Mouse (Mus musculus): Measurements from ENCODE around the gene Ddb1. TPM values are rescaled to one million over a fixed set of nuclear protein-coding genes. Genes with fewer than 3 reads are reported as not detected.

Gene Ddb1
- polyA plus RNA-seq, 1 experiment from 2014 or later: 255 TPM

DNA sequence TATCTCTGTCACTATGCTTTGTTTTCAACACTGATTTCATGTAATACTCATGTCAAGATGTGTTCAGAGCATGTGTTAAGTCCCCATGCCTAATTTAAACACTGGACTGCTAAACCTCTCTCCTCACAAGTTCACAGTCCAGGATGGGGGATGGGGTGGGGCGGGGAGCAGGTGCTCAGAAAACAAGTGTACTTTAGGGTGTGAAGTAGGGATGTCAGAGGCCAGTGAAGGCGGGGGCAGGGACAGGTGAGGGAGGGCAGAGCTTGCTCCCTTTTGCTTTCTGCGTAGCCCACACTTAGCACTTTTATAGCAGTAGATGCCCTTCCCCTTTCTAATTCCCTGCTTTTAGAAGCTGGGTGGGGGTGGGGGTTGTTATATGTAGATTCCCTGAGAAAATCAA is 60.0 kb downstream of the Ddb1 start:
- no peak for ATAC-seq (ENCODE audit: extremely low read depth, insufficient number of reproducible peaks, low FRiP score, low TSS enrichment)

DNA sequence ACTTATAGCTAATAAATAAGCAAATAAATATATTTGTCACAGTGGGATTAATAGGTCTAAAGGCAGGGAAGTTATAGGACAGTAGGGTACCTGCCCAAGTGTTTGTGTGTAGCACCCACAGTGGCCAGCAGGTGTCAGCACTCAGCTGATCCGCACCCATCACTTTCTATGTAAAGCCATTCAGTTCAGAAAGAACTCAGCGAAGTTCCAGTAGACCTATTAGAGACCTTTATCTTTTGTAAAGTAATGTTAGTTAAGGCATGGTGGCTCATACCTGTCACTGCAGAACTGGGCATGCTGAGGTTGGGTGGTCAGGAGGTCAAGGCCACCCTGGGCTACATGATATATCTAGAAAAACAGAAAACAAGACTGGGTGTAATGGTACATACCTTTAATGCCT is 60.4 kb downstream of the Ddb1 start:
- Histone ChIP-seq H3K27me3 (replicated peaks) (peaks cover 1% of the 10 kb centered on the region; the same call in 1 of the 2 replicates), H3K4me1 (no peaks in the 10 kb centered on the region), H3K36me3 (no peaks in the 10 kb centered on the region), H3K4me2 (no peak overlapping the region), H3K9me3 (no peaks in the 10 kb centered on the region), H3K27ac (replicated peaks) (no peak overlapping the region), H3K4me3 (no peak overlapping the region), H3K9ac (no peak overlapping the region)
- no peak for ATAC-seq (ENCODE audit: extremely low read depth, insufficient number of reproducible peaks, low FRiP score, low TSS enrichment)
- WGBS: 10% methylated on average over 2 of the region's 2 CpGs

More for the DNA sequence above, 60.0 kb downstream of the Ddb1 start:
- Histone ChIP-seq H3K4me1 (no peaks in the 10 kb centered on the region), H3K9me3 (no peaks in the 10 kb centered on the region), H3K36me3 (no peaks in the 10 kb centered on the region), H3K4me2 (no peak overlapping the region), H3K4me3 (no peak overlapping the region), H3K9ac (no peak overlapping the region), H3K27ac (replicated peaks) (no peak overlapping the region), H3K27me3 (replicated peaks) (no peaks in the 10 kb centered on the region; the same call in 1 of the 2 replicates)
- 64% methylated on average over 3 of the region's 3 CpGs for WGBS

DNA sequence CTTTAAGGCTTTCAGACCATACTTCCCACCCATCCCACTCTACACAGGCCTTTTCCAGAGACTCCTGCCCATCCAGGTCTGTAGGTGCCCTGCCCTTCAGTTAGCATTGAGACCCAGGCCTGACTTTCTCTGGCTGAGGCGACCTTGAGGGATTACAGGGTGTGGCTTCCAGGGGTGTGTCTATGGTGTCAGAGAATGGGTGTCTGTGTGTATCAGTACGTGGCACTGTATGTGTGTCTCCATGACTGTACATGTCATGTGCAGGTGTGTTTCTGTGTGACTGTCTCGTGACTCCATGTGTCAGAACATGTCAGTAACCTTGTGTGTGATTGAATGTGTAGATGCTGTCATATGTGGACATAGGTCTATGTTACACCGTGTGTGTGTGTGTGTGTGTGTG is 66.2 kb downstream of the Ddb1 start:
- no peak for ATAC-seq (ENCODE audit: extremely low read depth, insufficient number of reproducible peaks, low FRiP score, low TSS enrichment)
- 76% methylated on average over 4 of the region's 4 CpGs for WGBS
- H3K36me3 ChIP-seq: no peaks in the 10 kb centered on the region
- H3K27ac ChIP-seq (replicated peaks): no peak overlapping the region
- H3K4me3 ChIP-seq: no peak overlapping the region
- no peak overlapping the region for H3K4me2 ChIP-seq
- H3K27me3 ChIP-seq (replicated peaks): peaks cover 7% of the 10 kb centered on the region; the same call in 1 of the 2 replicates
- H3K9me3 ChIP-seq: no peaks in the 10 kb centered on the region
- no peak overlapping the region for H3K9ac ChIP-seq
- no peaks in the 10 kb centered on the region for H3K4me1 ChIP-seq

DNA sequence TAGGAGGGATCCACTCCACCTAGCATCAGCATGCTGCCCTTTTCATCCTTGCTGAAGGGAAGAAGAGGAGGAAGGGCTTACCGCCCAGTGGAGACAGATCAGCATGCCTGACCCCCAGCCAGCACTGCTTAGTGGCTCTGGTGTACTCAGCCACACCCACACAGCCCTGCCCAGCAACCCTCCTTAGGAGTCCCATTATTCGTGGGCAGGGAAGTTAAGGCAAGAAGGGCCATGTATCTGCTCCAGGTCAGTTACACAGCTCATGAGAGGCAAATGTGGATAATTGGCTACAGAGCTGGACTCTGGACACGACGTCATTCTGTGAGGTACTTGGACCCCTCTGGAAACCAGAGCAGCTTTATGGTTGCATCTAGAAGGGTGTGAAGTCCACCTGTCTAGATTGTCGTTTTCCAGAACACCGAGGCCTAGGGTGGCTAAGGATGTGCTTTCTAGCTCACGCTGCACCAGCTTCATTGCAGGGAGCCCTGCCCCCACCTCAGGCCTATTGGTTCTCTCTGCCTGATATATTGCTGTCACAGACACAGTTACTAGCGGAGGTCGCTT is 66.8 kb downstream of the Ddb1 start:
- Histone ChIP-seq H3K27me3 (replicated peaks) (peaks cover 7% of the 10 kb centered on the region; the same call in 1 of the 2 replicates), H3K9ac (no peak overlapping the region), H3K4me1 (no peaks in the 10 kb centered on the region), H3K9me3 (no peaks in the 10 kb centered on the region), H3K4me3 (no peak overlapping the region), H3K4me2 (no peak overlapping the region), H3K27ac (replicated peaks) (no peak overlapping the region), H3K36me3 (no peaks in the 10 kb centered on the region)
- no peak for ATAC-seq (ENCODE audit: extremely low read depth, insufficient number of reproducible peaks, low FRiP score, low TSS enrichment)
- 70% methylated on average over 9 of the region's 9 CpGs for WGBS

DNA sequence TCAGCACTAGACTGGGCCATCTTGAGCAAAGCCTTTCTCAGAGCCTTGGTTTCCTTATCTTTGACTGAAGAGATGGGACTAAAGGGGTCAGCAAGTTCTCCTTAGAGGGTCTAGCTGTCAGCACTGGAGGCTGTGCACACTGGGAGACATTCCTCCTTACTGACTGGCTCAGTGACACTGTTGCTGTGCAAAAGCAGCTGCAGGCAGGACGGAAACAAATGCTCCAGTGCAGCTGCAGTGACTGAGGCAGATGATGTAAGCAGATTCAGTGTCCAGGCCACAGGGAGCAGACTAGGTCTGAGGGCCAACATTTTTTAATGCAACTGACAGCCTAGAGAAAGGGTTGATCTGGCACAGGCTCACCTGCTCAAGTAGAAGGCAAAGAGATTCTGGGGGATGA is 68.1 kb downstream of the Ddb1 start:
- peaks cover 7% of the 10 kb centered on the region; the same call in 1 of the 2 replicates for H3K27me3 ChIP-seq (replicated peaks)
- no peak overlapping the region for H3K9ac ChIP-seq
- no peak overlapping the region for H3K4me2 ChIP-seq
- H3K27ac ChIP-seq (replicated peaks): no peak overlapping the region
- no peaks in the 10 kb centered on the region for H3K36me3 ChIP-seq
- no peak for ATAC-seq (ENCODE audit: extremely low read depth, insufficient number of reproducible peaks, low FRiP score, low TSS enrichment)
- no peaks in the 10 kb centered on the region; the same call in 1 of the 2 replicates for H3K4me1 ChIP-seq
- no peak overlapping the region for H3K4me3 ChIP-seq
- no peaks in the 10 kb centered on the region for H3K9me3 ChIP-seq
- 31% methylated on average over 1 of the region's 1 CpGs for WGBS

DNA sequence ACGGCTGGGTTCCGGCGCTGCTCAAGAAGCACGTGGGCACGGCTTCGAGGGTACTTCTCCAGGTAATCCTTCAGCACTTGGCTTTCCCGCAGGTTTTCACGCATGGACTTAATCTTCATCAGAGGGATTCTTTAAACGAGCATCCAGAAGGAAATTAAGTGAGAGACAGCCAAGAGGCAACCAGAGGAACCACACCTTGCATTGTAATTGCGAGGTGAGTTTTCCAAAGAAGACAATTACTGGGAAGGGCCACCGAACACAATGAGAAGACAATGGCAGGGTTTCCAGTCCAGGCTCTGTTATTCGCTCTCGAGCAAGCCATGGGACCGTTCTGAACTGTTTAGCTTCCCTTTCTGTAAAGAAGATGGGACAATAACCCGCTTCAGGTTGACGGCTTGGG is 71.5 kb downstream of the Ddb1 start:
- Histone ChIP-seq H3K4me3 (no peak overlapping the region), H3K27me3 (replicated peaks) (peaks cover 9% of the 10 kb centered on the region; the same call in 1 of the 2 replicates), H3K4me1 (peaks cover 4% of the 10 kb centered on the region), H3K9me3 (no peaks in the 10 kb centered on the region), H3K4me2 (no peak overlapping the region), H3K36me3 (no peaks in the 10 kb centered on the region), H3K27ac (replicated peaks) (no peak overlapping the region), H3K9ac (no peak overlapping the region)
- no peak for ATAC-seq (ENCODE audit: extremely low read depth, insufficient number of reproducible peaks, low FRiP score, low TSS enrichment)
- 81% methylated on average over 16 of the region's 16 CpGs for WGBS

DNA sequence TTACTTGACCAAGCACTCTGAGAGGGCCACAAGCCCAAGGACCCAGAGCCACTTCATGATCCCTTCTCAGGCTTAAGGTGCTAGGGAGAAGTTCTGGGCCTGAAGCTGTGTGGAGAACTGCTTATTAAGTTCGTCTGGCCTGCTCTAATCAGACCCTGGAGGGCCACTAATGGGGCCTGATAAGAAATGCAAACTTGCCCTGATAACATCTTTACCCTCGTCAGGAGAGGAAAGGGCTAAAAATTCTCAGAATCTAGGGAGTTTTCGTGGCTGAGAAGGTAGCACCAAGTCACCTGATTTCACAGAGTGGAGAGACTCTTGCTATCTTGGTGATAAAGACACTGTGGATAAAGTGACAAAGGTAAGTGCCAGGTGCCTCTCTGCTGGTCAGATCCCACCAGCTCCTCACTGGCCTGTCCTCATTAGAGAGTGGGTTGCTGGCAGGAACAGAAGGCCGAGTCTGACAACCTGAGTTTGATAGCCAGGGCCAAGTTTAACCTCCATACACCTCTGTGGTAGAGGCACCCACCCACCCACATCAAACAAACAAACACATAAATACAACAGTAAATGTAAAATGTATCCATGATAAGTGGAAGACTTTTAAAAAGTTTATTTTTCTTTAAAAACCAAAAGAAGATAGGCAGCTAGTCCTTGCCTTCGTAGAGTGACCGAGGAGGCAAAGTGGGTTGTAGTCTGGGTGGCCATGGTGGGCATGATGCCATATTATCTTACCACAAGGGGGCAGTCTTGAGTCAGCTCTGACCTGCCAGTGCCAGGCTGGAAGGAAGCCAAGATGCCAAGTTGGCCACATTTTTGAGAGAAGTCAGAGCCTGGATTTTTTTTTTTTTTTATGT is 73.0 kb downstream of the Ddb1 start, which contains the start of gene Pga5:
TSS of gene Pga5 (minus strand) at position 157 of the 857 bp plus-strand sequence.
- Histone ChIP-seq H3K9ac (0 out of 2 replicates have a peak within 1 kb of the TSS, but pooled peaks have one; percentile 24), H3K4me1 (peaks cover 4% of the 10 kb centered on the region), H3K4me2 (no peak within 1 kb of the TSS), H3K27me3 (replicated peaks) (peaks cover 10% of the 10 kb centered on the region; the same call in 1 of the 2 replicates), H3K9me3 (no peaks in the 10 kb centered on the region), H3K4me3 (no peak within 1 kb of the TSS), H3K27ac (replicated peaks) (no peak within 1 kb of the TSS), H3K36me3 (no peaks in the 10 kb centered on the region)
- WGBS: 20% methylated on average over 6 of the region's 6 CpGs
- ATAC-seq (ENCODE audit: extremely low read depth, insufficient number of reproducible peaks, low FRiP score, low TSS enrichment): no peak; the same call in 1 of the 2 replicates

DNA sequence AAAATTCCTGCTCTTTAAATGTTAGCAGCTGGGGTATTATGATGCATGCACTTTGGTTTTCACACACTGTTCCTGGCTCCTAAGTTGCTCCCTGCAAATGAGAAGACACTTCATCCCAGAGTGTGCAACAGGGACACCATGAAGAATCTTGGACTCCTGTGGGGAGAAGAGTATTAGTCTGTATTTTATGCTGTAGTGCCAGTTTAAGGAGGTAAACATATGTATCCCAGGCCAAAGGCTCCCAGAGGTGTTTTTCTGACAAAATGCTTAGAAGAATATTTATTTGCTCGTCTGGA is 73.6 kb downstream of the Ddb1 start:
- H3K4me2 ChIP-seq: no peak overlapping the region
- no peak overlapping the region for H3K4me3 ChIP-seq
- 73% methylated on average over 1 of the region's 1 CpGs for WGBS
- H3K27me3 ChIP-seq (replicated peaks): peaks cover 15% of the 10 kb centered on the region; the same call in 1 of the 2 replicates
- H3K36me3 ChIP-seq: no peaks in the 10 kb centered on the region
- no peak overlapping the region for H3K9ac ChIP-seq
- no peak for ATAC-seq (ENCODE audit: extremely low read depth, insufficient number of reproducible peaks, low FRiP score, low TSS enrichment)
- H3K4me1 ChIP-seq: peaks cover 4% of the 10 kb centered on the region
- H3K27ac ChIP-seq (replicated peaks): no peak overlapping the region
- H3K9me3 ChIP-seq: no peaks in the 10 kb centered on the region

Other genes with a start within 250 kb of the Ddb1 start
- gene Syt7, start 216.2 kb upstream of the Ddb1 start, polyA plus RNA-seq (2015; fragmentation: Nextera tagmentation; extraction: Ambion mirVana): 0.43 and 0.61 TPM in 2 replicates
- gene Lrrc10b, start 147.9 kb upstream of the Ddb1 start, polyA plus RNA-seq (2015; fragmentation: Nextera tagmentation; extraction: Ambion mirVana): 0.09 and 0.11 TPM in 2 replicates
- 0.10 and 0.19 TPM in 2 replicates for gene Ppp1r32, start 122.4 kb upstream of the Ddb1 start, polyA plus RNA-seq (2015; fragmentation: Nextera tagmentation; extraction: Ambion mirVana)
- 27.3 and 29.9 TPM in 2 replicates for gene Cpsf7, start 80.1 kb upstream of the Ddb1 start, polyA plus RNA-seq (2015; fragmentation: Nextera tagmentation; extraction: Ambion mirVana)
- gene Sdhaf2, start 79.2 kb upstream of the Ddb1 start, polyA plus RNA-seq (2015; fragmentation: Nextera tagmentation; extraction: Ambion mirVana): 52.4 and 53.9 TPM in 2 replicates
- gene Tmem216, start 49.1 kb upstream of the Ddb1 start, polyA plus RNA-seq (2015; fragmentation: Nextera tagmentation; extraction: Ambion mirVana): 18.0 and 19.8 TPM in 2 replicates
- 10.9 and 12.3 TPM in 2 replicates for gene Cyb561a3, start 28.2 kb upstream of the Ddb1 start, polyA plus RNA-seq (2015; fragmentation: Nextera tagmentation; extraction: Ambion mirVana)
- gene Tmem138, start 28.0 kb upstream of the Ddb1 start, polyA plus RNA-seq (2015; fragmentation: Nextera tagmentation; extraction: Ambion mirVana): 27.1 and 28.0 TPM in 2 replicates
- 9.1 and 11.0 TPM in 2 replicates for gene Tkfc, start 327 bp downstream of the Ddb1 start, polyA plus RNA-seq (2015; fragmentation: Nextera tagmentation; extraction: Ambion mirVana)
- gene Vwce, start 28.9 kb downstream of the Ddb1 start, polyA plus RNA-seq (2015; fragmentation: Nextera tagmentation; extraction: Ambion mirVana): 0.59 TPM in 2 replicates
- not detected in 2 replicates for gene Pga5, start 72.7 kb downstream of the Ddb1 start, polyA plus RNA-seq (2015; fragmentation: Nextera tagmentation; extraction: Ambion mirVana)
- gene Vps37c, start 83.4 kb downstream of the Ddb1 start, polyA plus RNA-seq (2015; fragmentation: Nextera tagmentation; extraction: Ambion mirVana): 28.4 and 30.3 TPM in 2 replicates
- 0.71 TPM in 2 replicates for gene Cd5, start 133.7 kb downstream of the Ddb1 start, polyA plus RNA-seq (2015; fragmentation: Nextera tagmentation; extraction: Ambion mirVana)
- 0.09 and 0.14 TPM in 2 replicates for gene Cd6, start 224.7 kb downstream of the Ddb1 start, polyA plus RNA-seq (2015; fragmentation: Nextera tagmentation; extraction: Ambion mirVana)
- gene Slc15a3, start 234.4 kb downstream of the Ddb1 start, polyA plus RNA-seq (2015; fragmentation: Nextera tagmentation; extraction: Ambion mirVana): 0.29 and 0.39 TPM in 2 replicates